Mouse (Mus musculus): ENCODE data around the gene Lrguk.

Gene Lrguk

GRCm38 (mm10) chr6:34066790-34067189 is 37.5 kb downstream of the Lrguk start:
- no peak for DNase-seq (ENCODE audit: low spot score in 2 of 2)

- DNase-seq (ENCODE audit: low spot score in 2 of 2): no peak
Observed at GRCm38 (mm10) chr6:34067271-34067670, 38.0 kb downstream of the Lrguk start.

- no peak for DNase-seq (ENCODE audit: low spot score in 2 of 2)
Observed at GRCm38 (mm10) chr6:34071936-34072335, 42.7 kb downstream of the Lrguk start.

GRCm38 (mm10) chr6:34073931-34074442 is 44.7 kb downstream of the Lrguk start:
- DNase-seq (ENCODE audit: low spot score in 2 of 2): no peak

- DNase-seq (ENCODE audit: low spot score in 2 of 2): no peak
Observed at GRCm38 (mm10) chr6:34075520-34075919, 46.3 kb downstream of the Lrguk start.

- no peak for DNase-seq (ENCODE audit: low spot score in 2 of 2)
Observed at GRCm38 (mm10) chr6:34083471-34083870, 54.2 kb downstream of the Lrguk start.

- DNase-seq (ENCODE audit: low spot score in 2 of 2): no peak
Observed at GRCm38 (mm10) chr6:34087701-34088100, 58.5 kb downstream of the Lrguk start.

GRCm38 (mm10) chr6:34088986-34089385 is 59.7 kb downstream of the Lrguk start:
- DNase-seq (ENCODE audit: low spot score in 2 of 2): no peak

GRCm38 (mm10) chr6:34091537-34091936 is 62.3 kb downstream of the Lrguk start:
- DNase-seq (ENCODE audit: low spot score in 2 of 2): no peak

- no peak for DNase-seq (ENCODE audit: low spot score in 2 of 2)
Observed at GRCm38 (mm10) chr6:34096274-34096673, 67.0 kb downstream of the Lrguk start.

- DNase-seq (ENCODE audit: low spot score in 2 of 2): no peak
Observed at GRCm38 (mm10) chr6:34096905-34097304, 67.7 kb downstream of the Lrguk start.

- no peak for DNase-seq (ENCODE audit: low spot score in 2 of 2)
Observed at GRCm38 (mm10) chr6:34099725-34100124, 70.5 kb downstream of the Lrguk start.

GRCm38 (mm10) chr6:34101531-34102396 is 72.5 kb downstream of the Lrguk start:
- DNase-seq (ENCODE audit: low spot score in 2 of 2): no peak

GRCm38 (mm10) chr6:34103251-34103920 is 74.1 kb downstream of the Lrguk start:
- DNase-seq (ENCODE audit: low spot score in 2 of 2): no peak

GRCm38 (mm10) chr6:34110571-34110970 is 81.3 kb downstream of the Lrguk start:
- no peak for DNase-seq (ENCODE audit: low spot score in 2 of 2)

GRCm38 (mm10) chr6:34111406-34111805 is 82.2 kb downstream of the Lrguk start:
- DNase-seq (ENCODE audit: low spot score in 2 of 2): no peak

GRCm38 (mm10) chr6:34116838-34117478 is 87.7 kb downstream of the Lrguk start:
- DNase-seq (ENCODE audit: low spot score in 2 of 2): no peak

- DNase-seq (ENCODE audit: low spot score in 2 of 2): no peak
Observed at GRCm38 (mm10) chr6:34124401-34124800, 95.2 kb downstream of the Lrguk start.

- no peak for DNase-seq (ENCODE audit: low spot score in 2 of 2)
Observed at GRCm38 (mm10) chr6:34129261-34129660, 100.0 kb downstream of the Lrguk start.

GRCm38 (mm10) chr6:34132391-34132790 is 103.1 kb downstream of the Lrguk start:
- no peak for DNase-seq (ENCODE audit: low spot score in 2 of 2)

- no peak for DNase-seq (ENCODE audit: low spot score in 2 of 2)
Observed at GRCm38 (mm10) chr6:34138366-34138765, 109.1 kb downstream of the Lrguk start.

GRCm38 (mm10) chr6:34142931-34143330 is 113.7 kb downstream of the Lrguk start:
- no peak for DNase-seq (ENCODE audit: low spot score in 2 of 2)
